Mouse (Mus musculus) heart, embryonic 11.5 days (tissue): ENCODE results near the gene Ccdc61. TPM values are rescaled to one million over a fixed set of nuclear protein-coding genes. Genes with fewer than 3 reads are reported as not detected.
"Not testable (repeated sequence)": the region's sequence is repeated elsewhere in the genome, so short reads cannot be mapped to it uniquely, and the experiment has no call there.

Experiments
- ATAC-seq: fragments of 200-750 bp; cut with Nextera tagmentation; replicated peaks from 2 replicates; pipeline ENCODE4 v1.8.0; 2017; ENCODE audit warnings: moderate library complexity; ENCODE audit not compliant: insufficient number of reproducible peaks, low FRiP score, low TSS enrichment
- H3K27ac ChIP-seq: fragments of 300-500 bp; sonication (generic); 2 replicates; pipeline ENCODE4 v1.5.1; 2014; ENCODE audit warnings: mild to moderate bottlenecking, low read depth, low read length
- H3K27me3 ChIP-seq: fragments of 300-500 bp; sonication (generic); 2 replicates; pipeline ENCODE4 v1.6.1; 2014; ENCODE audit warnings: mild to moderate bottlenecking, low read length, mixed read lengths; ENCODE audit not compliant: control insufficient read depth, insufficient read depth
- H3K36me3 ChIP-seq: fragments of 300-500 bp; sonication (generic); 2 replicates; pipeline ENCODE4 v1.6.1; 2014; ENCODE audit warnings: mild to moderate bottlenecking, low read length, moderate library complexity, mixed read lengths; ENCODE audit not compliant: control insufficient read depth, insufficient read depth
- H3K4me1 ChIP-seq: fragments of 300-500 bp; sonication (generic); 2 replicates; pipeline ENCODE4 v1.6.1; 2014; ENCODE audit warnings: low read length; ENCODE audit not compliant: control insufficient read depth, insufficient read depth
- H3K4me2 ChIP-seq: fragments of 300-500 bp; sonication (generic); 2 replicates; pipeline ENCODE4 v1.6.1; 2014; ENCODE audit warnings: mild to moderate bottlenecking, moderate library complexity
- H3K4me3 ChIP-seq: fragments of 300-500 bp; sonication (generic); 2 replicates; pipeline ENCODE4 v1.5.1; 2014; ENCODE audit warnings: low read depth, low read length
- H3K9ac ChIP-seq: fragments of 300-500 bp; sonication (generic); 2 replicates; pipeline ENCODE4 v1.6.1; 2014; ENCODE audit warnings: mild to moderate bottlenecking, low read depth, low read length, moderate library complexity
- H3K9me3 ChIP-seq: fragments of 300-500 bp; sonication (generic); replicated peaks from 2 replicates; pipeline ENCODE4 v1.6.1; 2016; ENCODE audit warnings: low read length; ENCODE audit not compliant: control insufficient read depth
- WGBS: fragments of 180-500 bp; shearing (Covaris S2); extraction: QIAGEN DNeasy Blood & Tissue Kit; methylation state at CpG from one replicate; pipeline ENCODE4 v1.1.7; 2014; ENCODE audit not compliant: insufficient replicate concordance; 5-methylcytosine and 5-hydroxymethylcytosine counted together
- polyA plus RNA-seq: library from polyadenylated mRNA; unstranded; fragments of >200 nt; fragmentation: Nextera tagmentation; extraction: Ambion mirVana; gene quantifications from 2 replicates; pipeline ENCODE4 v1.2.1, GENCODE M21; 2014

Ccdc61 gene
- polyA plus RNA-seq, 1 experiment from 2014 or later = 12.1 TPM

DNA sequence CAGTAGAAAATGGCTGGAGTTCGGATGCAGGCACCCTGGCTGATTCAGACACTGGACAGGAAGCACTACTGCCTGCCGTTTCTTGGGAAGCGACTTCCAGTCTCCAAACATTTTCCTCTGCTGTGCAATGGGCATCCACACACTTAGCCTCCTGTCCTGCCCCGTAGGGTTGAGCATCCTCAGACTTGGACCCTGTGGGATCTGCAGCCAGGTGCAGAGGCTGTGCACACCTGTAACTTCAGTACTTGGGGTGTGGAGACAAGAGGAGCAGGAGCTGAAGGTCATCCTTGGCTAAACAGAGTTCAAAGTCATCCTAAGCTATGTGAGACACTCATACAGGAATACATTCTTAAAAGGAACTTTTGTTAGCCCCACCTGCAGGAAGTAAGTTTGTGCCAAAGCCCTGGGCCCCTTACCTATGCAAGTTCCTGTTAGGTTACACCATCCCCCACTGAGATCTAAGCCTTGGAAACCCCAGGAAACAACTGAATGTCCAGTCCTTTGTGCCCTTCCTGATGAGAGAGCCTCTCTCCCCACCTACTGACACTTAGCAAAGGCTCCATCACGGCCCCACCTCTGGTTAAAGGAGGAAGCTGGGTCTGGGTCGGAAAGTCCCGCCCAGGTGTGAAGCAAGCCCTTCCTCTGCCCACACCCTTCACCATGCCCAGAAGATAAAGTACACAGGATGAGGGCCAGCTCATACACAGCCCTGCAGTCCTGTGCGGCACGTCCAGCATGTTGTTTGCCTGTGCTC, 26.0 kb downstream of the Ccdc61 start:
- no peak overlapping the region for H3K4me3 ChIP-seq
- H3K36me3 ChIP-seq = no peaks in the 10 kb centered on the region
- ATAC-seq = peak; percentile 23; the same call in 1 of the 2 replicates
- 36% methylated on average over 9 of the region's 9 CpGs for WGBS
- no peak overlapping the region for H3K27ac ChIP-seq
- no peak overlapping the region for H3K4me2 ChIP-seq
- H3K9me3 ChIP-seq = no peaks in the 10 kb centered on the region
- H3K27me3 ChIP-seq = no peaks in the 10 kb centered on the region
- no peaks in the 10 kb centered on the region for H3K4me1 ChIP-seq
- H3K9ac ChIP-seq = no peak overlapping the region

GRCm38 (mm10) chr7:18878691-18879090, 31.5 kb downstream of the Ccdc61 start:
- Histone ChIP-seq H3K4me1 (no peaks in the 10 kb centered on the region), H3K9ac (no peak overlapping the region), H3K27me3 (no peaks in the 10 kb centered on the region), H3K4me2 (no peak overlapping the region), H3K9me3 (no peaks in the 10 kb centered on the region), H3K27ac (no peak overlapping the region), H3K4me3 (no peak overlapping the region), H3K36me3 (no peaks in the 10 kb centered on the region)
- ATAC-seq = no peak
- WGBS = 63% methylated on average over 7 of the region's 7 CpGs

GRCm38 (mm10) chr7:18875372-18875771, 34.8 kb downstream of the Ccdc61 start:
- Histone ChIP-seq H3K9ac (no peak overlapping the region), H3K27me3 (no peaks in the 10 kb centered on the region), H3K4me2 (no peak overlapping the region), H3K4me1 (peaks cover 3% of the 10 kb centered on the region; the same call in 1 of the 2 replicates), H3K9me3 (no peaks in the 10 kb centered on the region), H3K27ac (no peak overlapping the region), H3K36me3 (no peaks in the 10 kb centered on the region), H3K4me3 (no peak overlapping the region)
- ATAC-seq = no peak
- 87% methylated on average over 5 of the region's 5 CpGs for WGBS

DNA sequence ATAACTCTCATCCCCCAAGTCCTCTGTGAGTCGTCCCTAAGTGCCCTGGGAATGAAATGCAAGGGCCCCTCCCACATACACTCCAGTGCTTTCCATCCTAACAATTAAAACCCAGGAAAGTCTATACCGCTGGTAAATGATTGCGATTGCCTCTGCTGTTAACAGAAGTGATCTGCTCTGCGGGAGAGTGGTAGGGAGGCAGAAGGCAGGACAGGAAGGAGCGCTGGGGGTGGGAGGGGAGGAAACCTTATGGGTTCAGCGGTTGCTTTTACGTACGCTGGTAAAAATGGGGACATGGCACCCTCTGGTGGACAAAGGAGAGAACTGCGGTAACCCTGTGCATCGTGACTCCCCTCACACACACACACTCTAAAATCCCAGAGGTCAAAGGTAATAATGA, 37.0 kb downstream of the Ccdc61 start:
- peaks cover 3% of the 10 kb centered on the region; the same call in 1 of the 2 replicates for H3K4me1 ChIP-seq
- WGBS = under 1% methylated on average over 10 of the region's 10 CpGs
- H3K9ac ChIP-seq = peak overlapping the region; percentile 28; the same call in 1 of the 2 replicates
- H3K27me3 ChIP-seq = no peaks in the 10 kb centered on the region
- ATAC-seq = peak; percentile 68
- H3K4me2 ChIP-seq = peak overlapping the region; percentile 81
- H3K9me3 ChIP-seq = 0 out of 2 replicates have a peak, but pooled peaks cover 3% of the 10 kb centered on the region
- H3K27ac ChIP-seq = no peak overlapping the region
- peak overlapping the region; percentile 38 for H3K4me3 ChIP-seq
- H3K36me3 ChIP-seq = no peaks in the 10 kb centered on the region

DNA sequence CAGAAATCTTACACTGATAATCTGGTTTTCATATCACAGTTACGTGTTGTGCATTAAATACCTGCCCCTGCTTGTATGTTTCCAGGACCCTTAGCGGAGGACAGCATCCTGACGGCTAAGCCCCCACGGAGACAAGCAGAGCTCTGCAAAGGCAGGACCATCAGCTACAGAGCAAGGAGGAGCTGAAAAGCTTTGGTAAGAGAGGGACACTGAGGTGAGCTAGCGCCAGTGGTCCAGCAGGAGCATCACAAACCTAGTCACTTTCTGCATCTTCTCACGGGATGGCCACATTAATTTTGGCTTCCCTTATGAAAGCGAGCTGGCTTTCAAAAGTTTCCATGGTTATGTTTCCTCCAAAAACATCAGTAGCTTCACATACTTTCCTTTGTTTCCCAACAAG, 37.4 kb downstream of the Ccdc61 start:
- Histone ChIP-seq H3K27me3 (no peaks in the 10 kb centered on the region), H3K9me3 (0 out of 2 replicates have a peak, but pooled peaks cover 3% of the 10 kb centered on the region), H3K4me2 (peak overlapping the region; percentile 81), H3K4me3 (peak overlapping the region; percentile 38), H3K4me1 (peaks cover 3% of the 10 kb centered on the region; the same call in 1 of the 2 replicates), H3K9ac (peak overlapping the region; percentile 28; the same call in 1 of the 2 replicates), H3K36me3 (no peaks in the 10 kb centered on the region), H3K27ac (no peak overlapping the region)
- ATAC-seq = no peak
- 7% methylated on average over 7 of the region's 7 CpGs for WGBS

- Histone ChIP-seq H3K4me1 (peaks cover 3% of the 10 kb centered on the region; the same call in 1 of the 2 replicates), H3K4me3 (peak overlapping the region; percentile 38), H3K9me3 (0 out of 2 replicates have a peak, but pooled peaks cover 3% of the 10 kb centered on the region), H3K4me2 (peak overlapping the region; percentile 81), H3K27ac (no peak overlapping the region), H3K36me3 (no peaks in the 10 kb centered on the region), H3K27me3 (no peaks in the 10 kb centered on the region), H3K9ac (0 out of 2 replicates have a peak overlapping the region, but pooled peaks have one; percentile 28)
- ATAC-seq = no peak
- WGBS = 35% methylated on average over 13 of the region's 14 CpGs
These were observed 38.0 kb downstream of the Ccdc61 start for GRCm38 (mm10) chr7:18872014-18872802.

- H3K4me1 ChIP-seq, H3K27ac ChIP-seq, H3K36me3 ChIP-seq, H3K9ac ChIP-seq, H3K4me2 ChIP-seq, H3K9me3 ChIP-seq, H3K4me3 ChIP-seq, H3K27me3 ChIP-seq, ATAC-seq: not testable (repeated sequence)
- no CpG with 5 or more reads among the region's 8 CpGs for WGBS
These were observed 39.2 kb downstream of the Ccdc61 start, which contains the start of gene Pglyrp1 for GRCm38 (mm10) chr7:18871031-18871430. Gene Pglyrp1 (plus strand): TSS chr7:18871331.

- Histone ChIP-seq H3K4me3 (no peak overlapping the region), H3K9ac (no peak overlapping the region), H3K27ac (no peak overlapping the region), H3K4me2 (no peak overlapping the region), H3K36me3 (no peaks in the 10 kb centered on the region), H3K27me3 (no peaks in the 10 kb centered on the region), H3K9me3 (peaks cover 3% of the 10 kb centered on the region; the same call in 1 of the 2 replicates), H3K4me1 (peaks cover 3% of the 10 kb centered on the region; the same call in 1 of the 2 replicates)
- no peak for ATAC-seq
- 77% methylated on average over 2 of the region's 2 CpGs for WGBS
These were observed 41.7 kb downstream of the Ccdc61 start for GRCm38 (mm10) chr7:18868491-18868890.
